Mouse (Mus musculus): ENCODE results near the gene Ankrd37. TPM values are rescaled to one million over a fixed set of nuclear protein-coding genes. Genes with fewer than 3 reads are reported as not detected.

The Ankrd37 gene
- total and polyA plus RNA-seq, 2 experiments from 2014 or later, result 10.2 to 42.2 TPM

GRCm38 (mm10) chr8:45970894-45971293 lies 34.6 kb downstream of the Ankrd37 start:
- Histone ChIP-seq H3K4me3 (ENCODE audit: low read depth, low read length) (no peak overlapping the region), H3K4me2 (ENCODE audit: low read depth, low read length) (no peak overlapping the region), H3K9ac (replicated peaks; ENCODE audit: low read depth, low read length) (no peak overlapping the region), H3K27ac (ENCODE audit: low read depth) (no peak overlapping the region), H3K36me3 (replicated peaks; ENCODE audit: control insufficient read depth, insufficient read depth, low read length) (no peaks in the 10 kb centered on the region), H3K9me3 (replicated peaks; ENCODE audit: control insufficient read depth, low read length) (peaks cover 5% of the 10 kb centered on the region; the same call in 1 of the 2 replicates), H3K4me1 (ENCODE audit: control insufficient read depth, insufficient read depth) (peaks cover 9% of the 10 kb centered on the region; the same call in 1 of the 2 replicates), H3K27me3 (ENCODE audit: control insufficient read depth, insufficient read depth, low read length) (no peaks in the 10 kb centered on the region)
- no peak for DNase-seq (ENCODE audit: low spot score)
- 93% methylated on average over 12 of the region's 12 CpGs for WGBS
- TF ChIP-seq EP300 (IDR thresholded peaks at IDR 0.05; ENCODE audit: low read depth), result no peak
- TF ChIP-seq CTCF (IDR thresholded peaks at IDR 0.05; ENCODE audit: low read depth), result no peak
- ATAC-seq (ENCODE audit: insufficient read depth, low read depth), result no peak

GRCm38 (mm10) chr8:45950622-45951021 lies 54.9 kb downstream of the Ankrd37 start:
- Histone ChIP-seq H3K9ac (replicated peaks; ENCODE audit: low read depth, low read length) (no peak overlapping the region), H3K4me2 (ENCODE audit: low read depth, low read length) (no peak overlapping the region), H3K9me3 (replicated peaks; ENCODE audit: control insufficient read depth, low read length) (no peaks in the 10 kb centered on the region), H3K36me3 (replicated peaks; ENCODE audit: control insufficient read depth, insufficient read depth, low read length) (no peaks in the 10 kb centered on the region), H3K4me1 (ENCODE audit: control insufficient read depth, insufficient read depth) (no peaks in the 10 kb centered on the region), H3K4me3 (ENCODE audit: low read depth, low read length) (no peak overlapping the region), H3K27ac (ENCODE audit: low read depth) (no peak overlapping the region), H3K27me3 (ENCODE audit: control insufficient read depth, insufficient read depth, low read length) (no peaks in the 10 kb centered on the region)
- TF ChIP-seq EP300 (IDR thresholded peaks at IDR 0.05; ENCODE audit: low read depth), result no peak
- no peak for TF ChIP-seq CTCF (IDR thresholded peaks at IDR 0.05; ENCODE audit: low read depth)
- no peak for ATAC-seq (ENCODE audit: insufficient read depth, low read depth)
- no peak for DNase-seq (ENCODE audit: low spot score)
- 57% methylated on average over 2 of the region's 2 CpGs for WGBS

Other genes with a start within 250 kb of the Ankrd37 start
- gene Pdlim3, start 120.2 kb downstream of the Ankrd37 start, total RNA-seq (2014; rRNA removed; ENCODE audit: low replicate concordance), result 128 and 168 TPM in 2 replicates
- gene Pdlim3, start 120.2 kb downstream of the Ankrd37 start, polyA plus RNA-seq (2015; fragmentation: Nextera tagmentation; extraction: Ambion mirVana), result 125 and 127 TPM in 2 replicates
- not detected in 2 replicates for gene Ccdc110, start 71.1 kb downstream of the Ankrd37 start, total RNA-seq (2014; rRNA removed; ENCODE audit: low replicate concordance)
- gene Ccdc110, start 71.1 kb downstream of the Ankrd37 start, polyA plus RNA-seq (2015; fragmentation: Nextera tagmentation; extraction: Ambion mirVana), result not detected in 2 replicates
- not detected in 2 replicates for gene 1700029J07Rik, start 30.5 kb downstream of the Ankrd37 start, total RNA-seq (2014; rRNA removed; ENCODE audit: low replicate concordance)
- gene 1700029J07Rik, start 30.5 kb downstream of the Ankrd37 start, polyA plus RNA-seq (2015; fragmentation: Nextera tagmentation; extraction: Ambion mirVana), result 1.3 and 1.6 TPM in 2 replicates
- gene Ufsp2, start 30.2 kb downstream of the Ankrd37 start, total RNA-seq (2014; rRNA removed; ENCODE audit: low replicate concordance), result 16.9 and 47.4 TPM in 2 replicates
- 59.5 and 61.4 TPM in 2 replicates for gene Ufsp2, start 30.2 kb downstream of the Ankrd37 start, polyA plus RNA-seq (2015; fragmentation: Nextera tagmentation; extraction: Ambion mirVana)
- gene Lrp2bp, start 6.4 kb downstream of the Ankrd37 start, total RNA-seq (2014; rRNA removed; ENCODE audit: low replicate concordance), result 0.08 and 0.99 TPM in 2 replicates
- gene Lrp2bp, start 6.4 kb downstream of the Ankrd37 start, polyA plus RNA-seq (2015; fragmentation: Nextera tagmentation; extraction: Ambion mirVana), result 0.36 and 0.65 TPM in 2 replicates
- gene Cfap97, start 146.1 kb upstream of the Ankrd37 start, total RNA-seq (2014; rRNA removed; ENCODE audit: low replicate concordance), result 13.7 and 14.8 TPM in 2 replicates
- 22.0 and 22.4 TPM in 2 replicates for gene Cfap97, start 146.1 kb upstream of the Ankrd37 start, polyA plus RNA-seq (2015; fragmentation: Nextera tagmentation; extraction: Ambion mirVana)
- gene Snx25, start 146.5 kb upstream of the Ankrd37 start, total RNA-seq (2014; rRNA removed; ENCODE audit: low replicate concordance), result 14.7 and 28.0 TPM in 2 replicates
- 2.4 and 4.0 TPM in 2 replicates for gene Snx25, start 146.5 kb upstream of the Ankrd37 start, polyA plus RNA-seq (2015; fragmentation: Nextera tagmentation; extraction: Ambion mirVana)
- 6,222 and 7,450 TPM in 2 replicates for gene Slc25a4, start 205.6 kb upstream of the Ankrd37 start, total RNA-seq (2014; rRNA removed; ENCODE audit: low replicate concordance)
- gene Slc25a4, start 205.6 kb upstream of the Ankrd37 start, polyA plus RNA-seq (2015; fragmentation: Nextera tagmentation; extraction: Ambion mirVana), result 6,522 and 6,528 TPM in 2 replicates

Data from heart, postnatal 0 days (tissue).